Mouse (Mus musculus) thymus, postnatal 10 days (tissue): Measurements from ENCODE around the gene Olfr1340.

ENCODE experiments used
- DNase-seq, 2 experiments: peaks; one replicate each; pipeline ENCODE4 v3.0.0; 2021; ENCODE audit warnings: low spot score in 2 of 2

Gene Olfr1340

GRCm38 (mm10) chr4:118719838-118720237 lies at the start of gene Olfr1340:
Gene Olfr1340, plus strand, starts transcription at chr4:118720138.
- DNase-seq = no peak

GRCm38 (mm10) chr4:118687086-118687485 lies 32.9 kb upstream of the Olfr1340 start:
- no peak for DNase-seq

- DNase-seq = peak in 1 of 2 experiments; percentile 20
Observed at GRCm38 (mm10) chr4:118692412-118692973, 27.4 kb upstream of the Olfr1340 start, which contains the start of gene Olfr1342. Gene Olfr1342, minus strand, starts transcription at chr4:118692756.

- DNase-seq = no peak
Observed at GRCm38 (mm10) chr4:118693812-118694211, 26.1 kb upstream of the Olfr1340 start.

GRCm38 (mm10) chr4:118703223-118703622 lies 16.7 kb upstream of the Olfr1340 start, which contains the start of gene Olfr1341:
Gene Olfr1341, plus strand, starts transcription at chr4:118703523.
- DNase-seq = no peak

- no peak for DNase-seq
Observed at GRCm38 (mm10) chr4:118708086-118708485, 11.9 kb upstream of the Olfr1340 start.

GRCm38 (mm10) chr4:118711656-118712055 lies 8.3 kb upstream of the Olfr1340 start:
- no peak for DNase-seq

- peak in 1 of 2 experiments; percentile 10 for DNase-seq
Observed at GRCm38 (mm10) chr4:118721742-118722483, 2.0 kb downstream of the Olfr1340 start.

GRCm38 (mm10) chr4:118731875-118732274 lies 11.9 kb downstream of the Olfr1340 start, which contains the start of gene Olfr1339:
Gene Olfr1339, plus strand, starts transcription at chr4:118732175.
- no peak for DNase-seq

GRCm38 (mm10) chr4:118739574-118739973 lies 19.6 kb downstream of the Olfr1340 start:
- DNase-seq = no peak

GRCm38 (mm10) chr4:118740988-118741698 lies 21.2 kb downstream of the Olfr1340 start:
- DNase-seq = no peak

GRCm38 (mm10) chr4:118741881-118742280 lies 21.9 kb downstream of the Olfr1340 start:
- no peak for DNase-seq

- DNase-seq = no peak
Observed at GRCm38 (mm10) chr4:118758637-118759036, 38.7 kb downstream of the Olfr1340 start, which contains the start of gene Olfr1338. Gene Olfr1338, minus strand, starts transcription at chr4:118758737.
